Mouse (Mus musculus): ENCODE measurements at regions not wholly inside any gene's neighbourhood (a gene's known extent, or its start where the extent isn't known, plus 50 kb on each side); places are given as distances from the start of the nearest gene placed in this dataset.

GRCm38 (mm10) chr10:6291388-6291787 is 369.2 kb upstream of the Rgs17 start:
- TF ChIP-seq EP300 (IDR thresholded peaks at IDR 0.05) (no peak), CTCF (IDR thresholded peaks at IDR 0.05) (no peak)

Data from lung, postnatal 0 days (tissue).